Mouse (Mus musculus) ZHBTc4 (cell line): ENCODE data around the gene Bnipl.
"Not testable (repeated sequence)": the region's sequence is repeated elsewhere in the genome, so short reads cannot be mapped to it uniquely, and the experiment has no call there.

Experiments
- DNase-seq: peaks from one replicate; pipeline ENCODE4 v3.0.0-alpha.2; 2011; ENCODE audit warnings: low read depth, low spot score

Gene Bnipl

DNA sequence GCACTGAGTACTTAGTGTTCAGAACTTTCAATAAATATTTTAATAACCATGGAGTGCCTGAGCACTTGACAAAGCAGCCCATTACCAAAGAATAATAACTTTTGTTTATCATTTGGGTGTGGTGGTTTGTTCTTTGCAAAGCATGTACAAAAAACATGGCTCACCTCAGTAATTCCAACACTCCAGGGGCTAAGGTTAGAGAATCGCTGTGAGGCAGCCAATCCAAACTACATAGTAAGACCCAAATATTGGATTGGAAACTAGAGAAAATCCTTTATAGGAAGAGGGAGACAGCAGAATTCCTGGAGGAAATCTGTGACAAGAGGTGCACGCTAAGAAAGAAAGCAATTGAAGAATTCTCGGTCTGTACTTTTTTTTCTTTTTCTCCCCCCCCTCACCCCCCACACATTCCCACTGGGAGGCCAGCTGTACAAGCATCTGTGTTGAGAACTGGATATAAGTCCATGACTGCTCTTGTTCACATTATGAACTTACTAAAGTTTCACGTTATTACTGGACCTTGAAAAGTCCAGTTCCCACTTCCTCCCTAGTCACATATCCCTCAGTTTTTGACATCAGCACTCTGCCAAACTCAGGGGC lies 34.2 kb downstream of the Bnipl start:
- DNase-seq = no peak

DNA sequence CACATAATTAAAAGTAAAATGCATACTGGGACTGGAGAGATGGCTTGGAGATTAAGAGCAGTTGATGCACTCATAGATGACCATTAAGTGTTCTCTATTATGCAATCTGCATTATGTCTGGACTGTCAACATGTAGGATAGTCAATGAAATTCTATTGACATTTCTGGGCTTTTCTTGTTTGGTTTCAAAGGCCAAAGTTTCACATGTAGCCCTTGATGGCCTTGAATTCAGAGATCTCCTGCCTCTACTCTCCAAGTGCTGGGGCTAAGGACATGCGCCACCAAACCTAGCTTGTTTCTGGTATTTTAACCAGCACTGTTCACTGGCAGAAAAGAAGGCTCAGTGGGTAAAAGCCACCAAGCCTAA lies 37.4 kb downstream of the Bnipl start:
- DNase-seq = no peak

GRCm38 (mm10) chr3:95212889-95213608 lies 37.9 kb downstream of the Bnipl start:
- not testable (repeated sequence) for DNase-seq

DNA sequence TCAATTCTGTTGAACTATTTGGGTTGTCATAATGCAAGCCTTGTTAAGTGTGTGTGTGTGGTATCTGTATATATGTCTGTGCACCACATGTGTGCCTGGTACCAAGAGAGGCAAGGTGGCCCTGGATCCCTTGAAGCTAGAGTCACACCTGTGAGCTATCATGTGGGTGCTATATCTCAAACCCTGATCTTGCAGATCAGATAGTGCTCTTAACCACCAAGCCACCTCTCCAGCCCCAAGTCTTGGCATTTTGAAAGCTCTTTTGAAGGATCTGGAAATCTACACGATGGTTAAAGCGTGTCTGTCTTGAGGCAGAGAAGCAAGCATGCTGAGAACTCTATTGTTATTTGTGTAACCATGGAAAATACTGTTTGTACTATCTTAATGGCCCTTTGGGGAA lies 40.4 kb downstream of the Bnipl start:
- no peak for DNase-seq

DNA sequence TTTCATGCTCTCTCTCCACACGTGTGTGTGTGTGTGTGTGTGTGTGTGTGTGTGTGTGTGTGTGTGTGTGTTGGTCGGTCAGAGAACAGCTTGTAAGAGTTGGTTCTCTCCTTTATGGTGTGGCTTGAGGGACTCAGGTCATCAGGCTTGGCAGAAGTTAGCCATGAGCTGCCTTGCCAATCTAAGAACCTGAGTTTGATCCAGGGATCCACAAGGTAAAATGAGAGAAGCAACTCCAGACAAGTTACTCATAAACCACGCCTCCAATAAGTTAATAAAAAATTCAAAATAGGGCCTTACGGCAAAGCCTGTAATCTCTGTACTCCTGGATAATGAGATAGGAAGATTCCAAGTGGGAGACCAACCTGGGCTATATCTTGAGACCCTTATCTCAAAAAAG lies 42.7 kb downstream of the Bnipl start:
- DNase-seq = no peak

- no peak for DNase-seq
These were observed 47.1 kb downstream of the Bnipl start for GRCm38 (mm10) chr3:95203880-95204279.

DNA sequence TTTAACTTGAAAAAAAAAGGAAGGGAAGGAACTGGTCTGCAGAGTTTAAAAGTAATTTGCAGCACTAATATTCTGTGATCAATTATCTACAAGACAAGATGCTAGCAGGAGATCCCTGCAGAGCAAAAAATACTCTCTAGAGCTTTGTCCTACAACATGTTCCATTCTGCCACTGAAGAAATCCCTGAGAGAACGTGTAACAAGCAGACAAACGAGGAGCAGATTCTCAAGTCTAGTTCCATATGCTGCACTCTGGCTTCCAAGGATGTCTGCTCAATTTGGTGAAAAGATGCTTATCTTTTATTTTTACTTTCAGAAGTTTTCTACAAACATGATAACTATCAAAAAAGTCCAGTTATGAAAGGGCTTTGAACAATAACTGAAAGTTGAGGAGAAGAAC lies 50.4 kb downstream of the Bnipl start:
- no peak for DNase-seq

DNA sequence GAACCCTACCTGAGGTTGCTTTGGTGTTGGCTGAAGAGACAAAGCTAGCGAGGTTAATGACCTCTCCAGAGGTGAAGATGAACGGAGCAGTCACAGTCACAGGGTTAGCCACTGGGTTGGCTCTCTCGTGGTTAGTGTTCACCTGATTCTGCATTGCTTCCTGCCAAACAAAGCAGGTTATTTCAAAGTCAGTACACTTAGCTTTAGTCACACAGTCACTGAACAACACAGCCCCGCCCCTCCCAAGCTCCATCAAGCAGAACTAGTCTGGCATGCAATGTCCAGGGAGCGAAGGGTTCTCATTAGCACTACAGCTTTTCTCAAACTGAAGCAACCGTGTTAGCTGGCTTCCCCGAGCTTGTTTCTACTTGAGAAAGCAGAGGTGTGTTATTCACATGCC lies 50.9 kb downstream of the Bnipl start:
- DNase-seq = peak; percentile 45

- DNase-seq = no peak
These were observed 51.9 kb downstream of the Bnipl start for GRCm38 (mm10) chr3:95199101-95199500.

GRCm38 (mm10) chr3:95195772-95196171 lies 55.2 kb downstream of the Bnipl start:
- DNase-seq = no peak

DNA sequence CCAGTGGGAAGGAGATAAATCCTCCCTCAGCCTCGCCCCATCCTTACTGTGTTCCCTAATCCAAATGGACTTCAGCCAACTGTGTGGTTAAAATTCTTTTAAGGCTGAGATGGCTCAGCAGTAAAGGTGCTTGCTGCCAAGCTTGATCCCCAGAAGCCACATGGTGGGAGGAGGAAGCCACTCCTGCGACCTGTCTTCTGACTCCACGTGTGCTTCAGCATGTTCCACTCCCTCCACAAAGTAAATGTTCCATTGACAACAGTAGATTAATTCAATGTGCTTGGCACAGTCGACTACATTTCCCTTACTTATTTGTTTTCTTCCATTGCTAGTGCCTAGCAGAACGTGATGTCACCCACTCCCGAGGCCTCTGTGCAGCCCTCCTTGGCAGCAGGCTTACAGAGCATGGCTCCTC lies 56.3 kb downstream of the Bnipl start:
- no peak for DNase-seq
